ENCODE assay signal across 24 mouse cellular contexts in genomic region chr9:5604019-5604418, GRCm38 (mm10).
A peak's percentile ranks its signal among the peaks of the same experiment; 100 is the strongest.
DNase-seq lines count a peak whose midpoint lies in the region; ATAC-seq and TF ChIP-seq lines count a peak whose summit lies in the region.
"Had no signal": no experiment of that assay in that cellular context is flagged by ENCODE, and none has a peak within 500 bp of the region (broad histone marks: within the 10 kb centered on the region; RNA-seq: fewer than 3 reads in every experiment).

No protein-coding gene starts in this region.

- H3K4me1 ChIP-seq in forebrain, embryonic 15.5 days: no peaks in the 10 kb centered on the region
- no peaks in the 10 kb centered on the region for H3K4me1 ChIP-seq in forebrain, embryonic 13.5 days
- no peaks in the 10 kb centered on the region for H3K4me1 ChIP-seq in hindbrain, postnatal 0 days (ENCODE audit: insufficient read depth, low read length)
- H3K4me1 ChIP-seq in hindbrain, embryonic 11.5 days (replicated peaks; ENCODE audit: control insufficient read depth, insufficient read depth, low read length): no peaks in the 10 kb centered on the region
- no peaks in the 10 kb centered on the region for H3K4me1 ChIP-seq in heart, embryonic 12.5 days (replicated peaks)
- H3K4me1 ChIP-seq: heart, embryonic 13.5 days; hindbrain, embryonic 12.5 days; hindbrain, embryonic 15.5 days; intestine, embryonic 15.5 days had no signal

- TF ChIP-seq CTCF in hindbrain, postnatal 0 days (IDR thresholded peaks at IDR 0.05; ENCODE audit: low read depth): no peak

- H3K27me3 ChIP-seq in forebrain, embryonic 15.5 days: no peaks in the 10 kb centered on the region
- H3K27me3 ChIP-seq in forebrain, embryonic 13.5 days: no peaks in the 10 kb centered on the region
- H3K27me3 ChIP-seq in hindbrain, postnatal 0 days (ENCODE audit: insufficient read depth, low read length): no peaks in the 10 kb centered on the region
- no peaks in the 10 kb centered on the region for H3K27me3 ChIP-seq in hindbrain, embryonic 11.5 days (ENCODE audit: control insufficient read depth, insufficient read depth, low read length)
- H3K27me3 ChIP-seq in heart, embryonic 12.5 days (replicated peaks): no peaks in the 10 kb centered on the region
- H3K27me3 ChIP-seq: heart, embryonic 13.5 days; hindbrain, embryonic 12.5 days; hindbrain, embryonic 15.5 days; intestine, embryonic 15.5 days had no signal

- 42% methylated on average over 1 of the region's 1 CpGs for WGBS in forebrain, embryonic 15.5 days
- WGBS in forebrain, embryonic 13.5 days: 59% methylated on average over 1 of the region's 1 CpGs
- WGBS in hindbrain, postnatal 0 days: 58% methylated on average over 1 of the region's 1 CpGs
- WGBS in hindbrain, embryonic 11.5 days: 75% methylated on average over 1 of the region's 1 CpGs
- WGBS in heart, embryonic 12.5 days: 53% methylated on average over 1 of the region's 1 CpGs

- H3K36me3 ChIP-seq in forebrain, embryonic 15.5 days: no peaks in the 10 kb centered on the region
- H3K36me3 ChIP-seq in forebrain, embryonic 13.5 days (ENCODE audit: poor library complexity, severe bottlenecking): no peaks in the 10 kb centered on the region
- no peaks in the 10 kb centered on the region for H3K36me3 ChIP-seq in hindbrain, postnatal 0 days (ENCODE audit: insufficient read depth, low read length)
- no peaks in the 10 kb centered on the region for H3K36me3 ChIP-seq in hindbrain, embryonic 11.5 days (ENCODE audit: control insufficient read depth, insufficient read depth, low read length)
- H3K36me3 ChIP-seq in heart, embryonic 12.5 days: no peaks in the 10 kb centered on the region
- H3K36me3 ChIP-seq: heart, embryonic 13.5 days; hindbrain, embryonic 12.5 days; hindbrain, embryonic 15.5 days; intestine, embryonic 15.5 days had no signal

- H3K27ac ChIP-seq in forebrain, embryonic 15.5 days (replicated peaks): no peak overlapping the region
- no peak overlapping the region for H3K27ac ChIP-seq in forebrain, embryonic 13.5 days
- no peak overlapping the region for H3K27ac ChIP-seq in hindbrain, postnatal 0 days
- H3K27ac ChIP-seq in hindbrain, embryonic 11.5 days (ENCODE audit: low read depth, low read length): no peak overlapping the region
- no peak overlapping the region for H3K27ac ChIP-seq in heart, embryonic 12.5 days (ENCODE audit: poor library complexity, severe bottlenecking)
- H3K27ac ChIP-seq: heart, embryonic 13.5 days; hindbrain, embryonic 12.5 days; hindbrain, embryonic 15.5 days; intestine, embryonic 15.5 days had no signal

- no peaks in the 10 kb centered on the region for H3K9me3 ChIP-seq in forebrain, embryonic 15.5 days
- no peaks in the 10 kb centered on the region for H3K9me3 ChIP-seq in forebrain, embryonic 13.5 days (replicated peaks)
- H3K9me3 ChIP-seq in hindbrain, postnatal 0 days (ENCODE audit: low read length): no peaks in the 10 kb centered on the region
- H3K9me3 ChIP-seq in hindbrain, embryonic 11.5 days (ENCODE audit: control insufficient read depth, low read length): no peaks in the 10 kb centered on the region
- H3K9me3 ChIP-seq in heart, embryonic 12.5 days (replicated peaks): peaks cover 4% of the 10 kb centered on the region; the same call in 1 of the 2 replicates
- H3K9me3 ChIP-seq: heart, embryonic 13.5 days; hindbrain, embryonic 12.5 days; hindbrain, embryonic 15.5 days; intestine, embryonic 15.5 days had no signal

- H3K4me3 ChIP-seq in forebrain, embryonic 15.5 days: no peak overlapping the region
- no peak overlapping the region for H3K4me3 ChIP-seq in forebrain, embryonic 13.5 days
- no peak overlapping the region for H3K4me3 ChIP-seq in hindbrain, postnatal 0 days (ENCODE audit: low read length)
- no peak overlapping the region for H3K4me3 ChIP-seq in hindbrain, embryonic 11.5 days (ENCODE audit: low read depth, low read length)
- H3K4me3 ChIP-seq in heart, embryonic 12.5 days: no peak overlapping the region
- H3K4me3 ChIP-seq: heart, embryonic 13.5 days; hindbrain, embryonic 12.5 days; hindbrain, embryonic 15.5 days; intestine, embryonic 15.5 days had no signal

- no peak overlapping the region for H3K4me2 ChIP-seq in forebrain, embryonic 15.5 days (replicated peaks)
- H3K4me2 ChIP-seq in forebrain, embryonic 13.5 days: no peak overlapping the region
- no peak overlapping the region for H3K4me2 ChIP-seq in hindbrain, postnatal 0 days (ENCODE audit: low read depth, low read length)
- H3K4me2 ChIP-seq in hindbrain, embryonic 11.5 days (replicated peaks; ENCODE audit: low read depth, low read length): no peak overlapping the region
- no peak overlapping the region for H3K4me2 ChIP-seq in heart, embryonic 12.5 days
- H3K4me2 ChIP-seq: heart, embryonic 13.5 days; hindbrain, embryonic 12.5 days; hindbrain, embryonic 15.5 days; intestine, embryonic 15.5 days had no signal

- H3K9ac ChIP-seq in forebrain, embryonic 15.5 days (replicated peaks): no peak overlapping the region
- no peak overlapping the region for H3K9ac ChIP-seq in forebrain, embryonic 13.5 days
- no peak overlapping the region for H3K9ac ChIP-seq in hindbrain, postnatal 0 days (replicated peaks; ENCODE audit: low read length)
- no peak overlapping the region for H3K9ac ChIP-seq in hindbrain, embryonic 11.5 days (ENCODE audit: low read depth, low read length)
- no peak overlapping the region for H3K9ac ChIP-seq in heart, embryonic 12.5 days
- H3K9ac ChIP-seq: heart, embryonic 13.5 days; hindbrain, embryonic 12.5 days; hindbrain, embryonic 15.5 days; intestine, embryonic 15.5 days had no signal

- peak; percentile 17 for DNase-seq in cerebellum, adult 9-10 months
- DNase-seq in cerebellum, adult 18-20 months: no peak
- DNase-seq in hindbrain, postnatal 0 days (ENCODE audit: low spot score): peak; percentile 29
- no peak for DNase-seq in hindbrain, embryonic 11.5 days (ENCODE audit: low spot score)
- DNase-seq in brain, embryonic 18.5 days (ENCODE audit: low read depth, low spot score): peak; percentile 37
- DNase-seq: adrenal gland, adult 8-10 months; adrenal gland, postnatal 25 days; cerebellum, adult 11-12 months; cerebellum, postnatal 10 days; cerebellum, postnatal 36 days; gastrocnemius, postnatal 25 days; heart, adult 18-20 months; heart, postnatal 14 days; heart, postnatal 4 days; kidney, adult 11 months; kidney, adult 8-10 months had no signal

- ATAC-seq in forebrain, embryonic 15.5 days (replicated peaks): peak; percentile 67; the same call in 1 of the 2 replicates
- no peak for ATAC-seq in forebrain, embryonic 13.5 days
- peak; percentile 81 for ATAC-seq in hindbrain, postnatal 0 days
- ATAC-seq in hindbrain, embryonic 11.5 days (ENCODE audit: low FRiP score): no peak
- ATAC-seq in heart, embryonic 12.5 days (ENCODE audit: insufficient number of reproducible peaks, low FRiP score): no peak
- ATAC-seq: activated CD4-positive, CD25-positive, alpha-beta regulatory T cell, adult 4 months; intestine, embryonic 15.5 days had no signal

Comparison
In these comparisons a context has a peak if more than half of its experiments do, and no peak if none do; other contexts are left out.
1. DNase-seq: peak in cerebellum, adult 9-10 months (single experiment), hindbrain, postnatal 0 days (single experiment) and brain, embryonic 18.5 days (single experiment); none in cerebellum, adult 18-20 months (0 of 2) and hindbrain, embryonic 11.5 days (single experiment).
2. ATAC-seq: peak in forebrain, embryonic 15.5 days (single experiment) and hindbrain, postnatal 0 days (single experiment); none in forebrain, embryonic 13.5 days (single experiment), hindbrain, embryonic 11.5 days (single experiment) and heart, embryonic 12.5 days (single experiment).